Mouse (Mus musculus) embryonic facial prominence, embryonic 11.5 days (tissue): ENCODE results near the gene Npas3. TPM values are rescaled to one million over a fixed set of nuclear protein-coding genes. Genes with fewer than 3 reads are reported as not detected.
A peak's percentile ranks its signal among the peaks of the same experiment; 100 is the strongest.

ENCODE experiments used
- ATAC-seq: fragments of 200-750 bp; cut with Nextera tagmentation; replicated peaks from 2 replicates; pipeline ENCODE4 v1.8.0; 2017; ENCODE audit warnings: low read depth; ENCODE audit not compliant: insufficient number of reproducible peaks, low FRiP score, low TSS enrichment
- DNase-seq: peaks from one replicate; pipeline ENCODE4 v3.0.0-alpha.2; 2015; ENCODE audit warnings: low spot score
- H3K27ac ChIP-seq: fragments of 300-500 bp; sonication (generic); replicated peaks from 2 replicates; pipeline ENCODE4 v1.5.1; 2014; ENCODE audit warnings: mild to moderate bottlenecking, low read depth, low read length, control low read depth
- H3K27me3 ChIP-seq: fragments of 300-500 bp; sonication (generic); 2 replicates; pipeline ENCODE4 v1.6.1; 2014; ENCODE audit warnings: mild to moderate bottlenecking, low read length, moderate library complexity, mixed read lengths; ENCODE audit not compliant: control insufficient read depth, insufficient read depth
- H3K36me3 ChIP-seq: fragments of 300-500 bp; sonication (generic); replicated peaks from 2 replicates; pipeline ENCODE4 v1.6.1; 2014; ENCODE audit warnings: low read depth, mild to moderate bottlenecking, low read length, moderate library complexity, mixed read lengths; ENCODE audit not compliant: control insufficient read depth, insufficient read depth
- H3K4me1 ChIP-seq: fragments of 300-500 bp; sonication (generic); 2 replicates; pipeline ENCODE4 v1.6.1; 2014; ENCODE audit warnings: low read length, mixed read lengths; ENCODE audit not compliant: control insufficient read depth, insufficient read depth
- H3K4me2 ChIP-seq: fragments of 300-500 bp; sonication (generic); 2 replicates; pipeline ENCODE4 v1.6.1; 2014; ENCODE audit warnings: low read depth, mild to moderate bottlenecking, control low read depth, low read length, moderate library complexity
- H3K4me3 ChIP-seq: fragments of 300-500 bp; sonication (generic); 2 replicates; pipeline ENCODE4 v1.5.1; 2014; ENCODE audit warnings: low read depth, low read length, control low read depth
- H3K9ac ChIP-seq: fragments of 300-500 bp; sonication (generic); replicated peaks from 2 replicates; pipeline ENCODE4 v1.6.1; 2014; ENCODE audit warnings: mild to moderate bottlenecking, control low read depth, low read length
- H3K9me3 ChIP-seq: fragments of 300-500 bp; sonication (generic); replicated peaks from 2 replicates; pipeline ENCODE4 v1.6.1; 2016; ENCODE audit warnings: mild to moderate bottlenecking, low read length, inconsistent platforms, mixed read lengths; ENCODE audit not compliant: control insufficient read depth
- WGBS: fragments of 180-500 bp; shearing (Covaris S2); extraction: QIAGEN DNeasy Blood & Tissue Kit; methylation state at CpG from one replicate; pipeline ENCODE4 v1.1.7; 2014; 5-methylcytosine and 5-hydroxymethylcytosine counted together
- polyA plus RNA-seq: library from polyadenylated mRNA; unstranded; fragments of >200 nt; fragmentation: Nextera tagmentation; extraction: Ambion mirVana; gene quantifications from 2 replicates; pipeline ENCODE4 v1.2.1, GENCODE M21; 2014

Gene Npas3
- polyA plus RNA-seq, 1 experiment from 2014 or later: 5.0 TPM

GRCm38 (mm10) chr12:53729275-53729674 is 480.8 kb downstream of the Npas3 start:
- Histone ChIP-seq H3K4me1 (no peaks in the 10 kb centered on the region), H3K36me3 (no peaks in the 10 kb centered on the region), H3K9ac (no peak overlapping the region), H3K27ac (no peak overlapping the region), H3K4me3 (no peak overlapping the region), H3K27me3 (no peaks in the 10 kb centered on the region), H3K4me2 (no peak overlapping the region), H3K9me3 (no peaks in the 10 kb centered on the region)
- ATAC-seq: no peak
- DNase-seq: peak; percentile 13
- WGBS: 73% methylated on average over 5 of the region's 5 CpGs

- Histone ChIP-seq H3K9ac (no peak overlapping the region), H3K4me2 (no peak overlapping the region), H3K27me3 (no peaks in the 10 kb centered on the region), H3K36me3 (no peaks in the 10 kb centered on the region), H3K4me3 (no peak overlapping the region), H3K4me1 (no peaks in the 10 kb centered on the region), H3K9me3 (no peaks in the 10 kb centered on the region), H3K27ac (no peak overlapping the region)
- DNase-seq (no peak), ATAC-seq (no peak)
- WGBS: 66% methylated on average over 16 of the region's 16 CpGs
Observed at GRCm38 (mm10) chr12:53738549-53739292, 490.2 kb downstream of the Npas3 start.

- H3K4me1 ChIP-seq: no peaks in the 10 kb centered on the region
- ATAC-seq (no peak), DNase-seq (no peak)
- H3K9me3 ChIP-seq: no peaks in the 10 kb centered on the region
- H3K4me3 ChIP-seq: no peak overlapping the region
- no peak overlapping the region for H3K9ac ChIP-seq
- H3K27ac ChIP-seq: no peak overlapping the region
- H3K27me3 ChIP-seq: no peaks in the 10 kb centered on the region
- WGBS: 55% methylated on average over 5 of the region's 5 CpGs
- no peaks in the 10 kb centered on the region for H3K36me3 ChIP-seq
- H3K4me2 ChIP-seq: no peak overlapping the region
Observed at GRCm38 (mm10) chr12:53746653-53747052, 498.2 kb downstream of the Npas3 start.

GRCm38 (mm10) chr12:53749375-53749774 is 500.9 kb downstream of the Npas3 start:
- H3K36me3 ChIP-seq: no peaks in the 10 kb centered on the region
- H3K9ac ChIP-seq: no peak overlapping the region
- ATAC-seq (no peak), DNase-seq (no peak)
- H3K27ac ChIP-seq: no peak overlapping the region
- no peak overlapping the region for H3K4me2 ChIP-seq
- WGBS: 91% methylated on average over 4 of the region's 4 CpGs
- no peaks in the 10 kb centered on the region for H3K4me1 ChIP-seq
- no peaks in the 10 kb centered on the region for H3K27me3 ChIP-seq
- H3K4me3 ChIP-seq: no peak overlapping the region
- H3K9me3 ChIP-seq: no peaks in the 10 kb centered on the region

GRCm38 (mm10) chr12:53752281-53753072 is 504.0 kb downstream of the Npas3 start:
- DNase-seq (no peak), ATAC-seq (no peak)
- H3K9ac ChIP-seq: no peak overlapping the region
- 84% methylated on average over 13 of the region's 13 CpGs for WGBS
- H3K4me3 ChIP-seq: no peak overlapping the region
- no peaks in the 10 kb centered on the region for H3K9me3 ChIP-seq
- H3K27me3 ChIP-seq: no peaks in the 10 kb centered on the region
- no peaks in the 10 kb centered on the region for H3K4me1 ChIP-seq
- H3K36me3 ChIP-seq: no peaks in the 10 kb centered on the region
- no peak overlapping the region for H3K27ac ChIP-seq
- H3K4me2 ChIP-seq: no peak overlapping the region

GRCm38 (mm10) chr12:53753368-53753937 is 505.0 kb downstream of the Npas3 start:
- no peak overlapping the region for H3K4me2 ChIP-seq
- no peak overlapping the region for H3K27ac ChIP-seq
- ATAC-seq: no peak
- H3K9me3 ChIP-seq: no peaks in the 10 kb centered on the region
- 63% methylated on average over 13 of the region's 13 CpGs for WGBS
- H3K4me1 ChIP-seq: no peaks in the 10 kb centered on the region
- no peaks in the 10 kb centered on the region for H3K36me3 ChIP-seq
- no peak for DNase-seq
- no peaks in the 10 kb centered on the region for H3K27me3 ChIP-seq
- H3K9ac ChIP-seq: no peak overlapping the region
- H3K4me3 ChIP-seq: no peak overlapping the region

- Histone ChIP-seq H3K36me3 (no peaks in the 10 kb centered on the region), H3K4me3 (no peak overlapping the region), H3K27me3 (no peaks in the 10 kb centered on the region), H3K4me1 (no peaks in the 10 kb centered on the region), H3K27ac (no peak overlapping the region), H3K9me3 (no peaks in the 10 kb centered on the region), H3K4me2 (no peak overlapping the region), H3K9ac (no peak overlapping the region)
- WGBS: 42% methylated on average over 7 of the region's 7 CpGs
- DNase-seq: no peak
- ATAC-seq: no peak
Observed at GRCm38 (mm10) chr12:53754236-53754635, 505.8 kb downstream of the Npas3 start.

- ATAC-seq (no peak), DNase-seq (no peak)
- Histone ChIP-seq H3K36me3 (no peaks in the 10 kb centered on the region), H3K9ac (no peak overlapping the region), H3K4me3 (no peak overlapping the region), H3K27me3 (no peaks in the 10 kb centered on the region), H3K4me1 (no peaks in the 10 kb centered on the region), H3K27ac (no peak overlapping the region), H3K9me3 (no peaks in the 10 kb centered on the region), H3K4me2 (no peak overlapping the region)
- 84% methylated on average over 6 of the region's 6 CpGs for WGBS
Observed at GRCm38 (mm10) chr12:53757631-53758030, 509.2 kb downstream of the Npas3 start.
